Mouse (Mus musculus): ENCODE results near the gene Cryz.

- TF ChIP-seq CTCF (IDR thresholded peaks at IDR 0.05; ENCODE audit: insufficient read depth, low read length) (no peak), POLR2A (IDR thresholded peaks at IDR 0.05; ENCODE audit: borderline replicate concordance, extremely low read depth, low read depth, low read length) (no peak)
Observed at GRCm38 (mm10) chr3:154570029-154570575, 26.4 kb upstream of the Cryz start.
